Comparison of ENCODE assay signal across 9 mouse cellular contexts in genomic region chr9:37625641-37626040, GRCm38 (mm10). TPM values are rescaled to one million over a fixed set of nuclear protein-coding genes. Genes with fewer than 3 reads are reported as not detected.
A peak's percentile ranks its signal among the peaks of the same experiment; 100 is the strongest.
DNase-seq lines count a peak whose midpoint lies in the region; ATAC-seq and TF ChIP-seq lines count a peak whose summit lies in the region.
"Had no signal": no experiment of that assay in that cellular context is flagged by ENCODE, and none has a peak within 500 bp of the region (broad histone marks: within the 10 kb centered on the region; RNA-seq: fewer than 3 reads in every experiment).

No protein-coding gene starts in this region.

- peak; percentile 72; the same call in 1 of the 2 replicates for ATAC-seq in embryonic facial prominence, embryonic 14.5 days (ENCODE audit: low read depth)
- ATAC-seq in midbrain, postnatal 0 days (ENCODE audit: low FRiP score) = peak; percentile 90
- no peak; the same call in 1 of the 2 replicates for ATAC-seq in liver, embryonic 11.5 days (replicated peaks; ENCODE audit: low FRiP score)

- peak; percentile 23 for DNase-seq in embryonic facial prominence, embryonic 14.5 days (ENCODE audit: low spot score)
- DNase-seq in embryonic facial prominence, embryonic 10.5 days (ENCODE audit: low spot score) = no peak
- DNase-seq in brain, embryonic 14.5 days (ENCODE audit: low read depth) = peak; percentile 94
- peak; percentile 81 to 90 for DNase-seq in frontal cortex, adult 2 months (ENCODE audit: extremely low spot score in 1 of 2, low spot score in 1 of 2)
- peak; percentile 82 to 83 for DNase-seq in layer of hippocampus, adult 8-10 months (ENCODE audit: low spot score in 2 of 2)
- DNase-seq in midbrain, postnatal 0 days (ENCODE audit: low spot score) = peak; percentile 72
- no peak for DNase-seq in liver, embryonic 11.5 days (ENCODE audit: low spot score)
- DNase-seq in spleen, postnatal 36 days (ENCODE audit: low spot score in 2 of 2) = no peak

- no peak overlapping the region; the same call in 1 of the 2 replicates for H3K27ac ChIP-seq in embryonic facial prominence, embryonic 14.5 days (replicated peaks; ENCODE audit: low read depth, low read length)
- no peak overlapping the region for H3K27ac ChIP-seq in embryonic facial prominence, embryonic 10.5 days (replicated peaks)
- peak overlapping the region; percentile 76 for H3K27ac ChIP-seq in midbrain, postnatal 0 days (ENCODE audit: low read depth, low read length)
- H3K27ac ChIP-seq in liver, embryonic 11.5 days (ENCODE audit: low read depth, low read length) = no peak overlapping the region

- 0 out of 2 replicates have a peak, but pooled peaks cover 3% of the 10 kb centered on the region for H3K36me3 ChIP-seq in embryonic facial prominence, embryonic 14.5 days (ENCODE audit: control insufficient read depth, insufficient read depth, low read length)
- H3K36me3 ChIP-seq in embryonic facial prominence, embryonic 10.5 days (replicated peaks) = no peaks in the 10 kb centered on the region
- no peaks in the 10 kb centered on the region for H3K36me3 ChIP-seq in midbrain, postnatal 0 days (ENCODE audit: insufficient read depth, low read length)
- no peaks in the 10 kb centered on the region for H3K36me3 ChIP-seq in liver, embryonic 11.5 days (ENCODE audit: control insufficient read depth, insufficient read depth, low read length)

- no peaks in the 10 kb centered on the region for H3K9me3 ChIP-seq in embryonic facial prominence, embryonic 14.5 days (ENCODE audit: control insufficient read depth, low read length)
- H3K9me3 ChIP-seq in embryonic facial prominence, embryonic 10.5 days = no peaks in the 10 kb centered on the region
- no peaks in the 10 kb centered on the region for H3K9me3 ChIP-seq in midbrain, postnatal 0 days (ENCODE audit: low read length)
- H3K9me3 ChIP-seq in liver, embryonic 11.5 days (ENCODE audit: control insufficient read depth, low read length) = no peaks in the 10 kb centered on the region

- peaks cover 5% of the 10 kb centered on the region; the same call in 1 of the 2 replicates for H3K4me1 ChIP-seq in embryonic facial prominence, embryonic 14.5 days (ENCODE audit: control insufficient read depth, insufficient read depth, low read length)
- H3K4me1 ChIP-seq in embryonic facial prominence, embryonic 10.5 days = peaks cover 11% of the 10 kb centered on the region
- H3K4me1 ChIP-seq in midbrain, postnatal 0 days (ENCODE audit: insufficient read depth, low read length) = peaks cover 18% of the 10 kb centered on the region
- H3K4me1 ChIP-seq in liver, embryonic 11.5 days (replicated peaks; ENCODE audit: control insufficient read depth, insufficient read depth, low read length) = no peaks in the 10 kb centered on the region

- H3K4me2 ChIP-seq in embryonic facial prominence, embryonic 14.5 days (ENCODE audit: low read depth, low read length) = no peak overlapping the region
- H3K4me2 ChIP-seq in midbrain, postnatal 0 days (ENCODE audit: low read depth, low read length, poor library complexity, severe bottlenecking) = peak overlapping the region; percentile 19
- no peak overlapping the region for H3K4me2 ChIP-seq in liver, embryonic 11.5 days

- 34% methylated on average over 7 of the region's 7 CpGs for WGBS in embryonic facial prominence, embryonic 14.5 days
- 30% methylated on average over 7 of the region's 7 CpGs for WGBS in embryonic facial prominence, embryonic 10.5 days
- WGBS in midbrain, postnatal 0 days = 8% methylated on average over 7 of the region's 7 CpGs
- 57% methylated on average over 7 of the region's 7 CpGs for WGBS in liver, embryonic 11.5 days

- no peak overlapping the region for H3K9ac ChIP-seq in embryonic facial prominence, embryonic 14.5 days (ENCODE audit: low read depth, low read length)
- no peak overlapping the region for H3K9ac ChIP-seq in midbrain, postnatal 0 days (replicated peaks; ENCODE audit: low read length, poor library complexity, severe bottlenecking)
- H3K9ac ChIP-seq in liver, embryonic 11.5 days (ENCODE audit: low read depth, low read length) = no peak overlapping the region

- H3K27me3 ChIP-seq in embryonic facial prominence, embryonic 14.5 days (replicated peaks; ENCODE audit: control insufficient read depth, insufficient read depth, low read length) = no peaks in the 10 kb centered on the region
- H3K27me3 ChIP-seq in embryonic facial prominence, embryonic 10.5 days (replicated peaks; ENCODE audit: low read depth, poor library complexity, severe bottlenecking) = no peaks in the 10 kb centered on the region; the same call in 1 of the 2 replicates
- no peaks in the 10 kb centered on the region for H3K27me3 ChIP-seq in midbrain, postnatal 0 days (ENCODE audit: insufficient read depth, low read length)
- no peaks in the 10 kb centered on the region for H3K27me3 ChIP-seq in liver, embryonic 11.5 days (replicated peaks; ENCODE audit: control insufficient read depth, insufficient read depth, low read length)

- TF ChIP-seq POLR2A in brain, embryonic 14.5 days (IDR thresholded peaks at IDR 0.05; ENCODE audit: borderline replicate concordance, extremely low read depth, insufficient read depth, insufficient read length, poor library complexity, severe bottlenecking) = no peak

- H3K4me3 ChIP-seq in embryonic facial prominence, embryonic 14.5 days (ENCODE audit: low read depth, low read length) = no peak overlapping the region
- H3K4me3 ChIP-seq in embryonic facial prominence, embryonic 10.5 days = no peak overlapping the region
- no peak overlapping the region for H3K4me3 ChIP-seq in midbrain, postnatal 0 days (ENCODE audit: low read depth, low read length)
- no peak overlapping the region for H3K4me3 ChIP-seq in liver, embryonic 11.5 days (ENCODE audit: low read depth, low read length)

- no peak for TF ChIP-seq CTCF in brain, embryonic 14.5 days (IDR thresholded peaks at IDR 0.05; ENCODE audit: borderline replicate concordance, extremely low read depth, insufficient read depth, insufficient read length)
- TF ChIP-seq CTCF in midbrain, postnatal 0 days (IDR thresholded peaks at IDR 0.05) = no peak

RNA-seq across cellular contexts. Expression of gene Spa17, which starts 12.1 kb away (rescaled TPM):
- 6.9 and 10.2 TPM in 2 replicates for polyA plus RNA-seq in embryonic facial prominence, embryonic 14.5 days (2014; fragmentation: Nextera tagmentation; extraction: Ambion mirVana)
- 8.0 and 9.2 TPM in 2 replicates for polyA plus RNA-seq in embryonic facial prominence, embryonic 10.5 days (2016; fragmentation: Nextera tagmentation; extraction: Ambion mirVana)
- polyA plus RNA-seq in brain, embryonic 14.5 days (2012; rRNA removed) = 4.4 and 4.8 TPM in 2 replicates
- 6.7 and 7.1 TPM in 2 replicates for polyA plus RNA-seq in frontal cortex, adult 2 months (2012; rRNA removed)
- total RNA-seq in layer of hippocampus, adult 8-10 months (2022) = 1 to 10 TPM; 1.5 to 4.0 (median 2.1) TPM
- total RNA-seq in midbrain, postnatal 0 days (2014; rRNA removed) = 1.2 and 1.4 TPM in 2 replicates
- polyA plus RNA-seq in midbrain, postnatal 0 days (2015; fragmentation: Nextera tagmentation; extraction: Ambion mirVana) = 6.3 and 10.1 TPM in 2 replicates
- polyA plus RNA-seq in liver, embryonic 11.5 days (2014; fragmentation: Nextera tagmentation; extraction: Ambion mirVana) = 3.9 and 4.9 TPM in 2 replicates

RNA-seq across cellular contexts. Expression of gene Tbrg1, which starts 31.5 kb away (rescaled TPM):
- polyA plus RNA-seq in embryonic facial prominence, embryonic 14.5 days (2014; fragmentation: Nextera tagmentation; extraction: Ambion mirVana) = 197 and 214 TPM in 2 replicates
- polyA plus RNA-seq in embryonic facial prominence, embryonic 10.5 days (2016; fragmentation: Nextera tagmentation; extraction: Ambion mirVana) = 128 and 129 TPM in 2 replicates
- polyA plus RNA-seq in brain, embryonic 14.5 days (2012; rRNA removed) = 49.7 and 52.0 TPM in 2 replicates
- 42.0 and 43.7 TPM in 2 replicates for polyA plus RNA-seq in frontal cortex, adult 2 months (2012; rRNA removed)
- total RNA-seq in layer of hippocampus, adult 8-10 months (2022) = 10 to 100 TPM; 43.5 to 49.1 (median 47.5) TPM
- total RNA-seq in midbrain, postnatal 0 days (2014; rRNA removed) = 55.3 and 55.7 TPM in 2 replicates
- 91.4 and 94.4 TPM in 2 replicates for polyA plus RNA-seq in midbrain, postnatal 0 days (2015; fragmentation: Nextera tagmentation; extraction: Ambion mirVana)
- 127 and 128 TPM in 2 replicates for polyA plus RNA-seq in liver, embryonic 11.5 days (2014; fragmentation: Nextera tagmentation; extraction: Ambion mirVana)

RNA-seq across cellular contexts. Expression of gene Panx3, which starts 43.4 kb away (rescaled TPM):
- polyA plus RNA-seq in embryonic facial prominence, embryonic 14.5 days (2014; fragmentation: Nextera tagmentation; extraction: Ambion mirVana) = 39.9 and 57.4 TPM in 2 replicates
- 0.09 TPM in 1 of 2 replicates, not detected in the other for polyA plus RNA-seq in embryonic facial prominence, embryonic 10.5 days (2016; fragmentation: Nextera tagmentation; extraction: Ambion mirVana)
- polyA plus RNA-seq in brain, embryonic 14.5 days (2012; rRNA removed) = 0.13 and 3.2 TPM in 2 replicates
- 0.08 TPM in 1 of 2 replicates, not detected in the other for polyA plus RNA-seq in frontal cortex, adult 2 months (2012; rRNA removed)
- not detected for total RNA-seq in layer of hippocampus, adult 8-10 months (2022)
- not detected in 2 replicates for total RNA-seq in midbrain, postnatal 0 days (2014; rRNA removed)
- 0.10 TPM in 1 of 2 replicates, not detected in the other for polyA plus RNA-seq in midbrain, postnatal 0 days (2015; fragmentation: Nextera tagmentation; extraction: Ambion mirVana)
- polyA plus RNA-seq in liver, embryonic 11.5 days (2014; fragmentation: Nextera tagmentation; extraction: Ambion mirVana) = not detected in 2 replicates
- polyA plus RNA-seq: C2C12 had no signal

Comparison
In these comparisons a context has a peak if more than half of its experiments do, and no peak if none do; other contexts are left out.
1. DNase-seq: peak in embryonic facial prominence, embryonic 14.5 days (single experiment), brain, embryonic 14.5 days (single experiment), frontal cortex, adult 2 months (2 of 2), layer of hippocampus, adult 8-10 months (2 of 2) and midbrain, postnatal 0 days (single experiment); none in embryonic facial prominence, embryonic 10.5 days (single experiment), liver, embryonic 11.5 days (single experiment) and spleen, postnatal 36 days (0 of 2).